Mouse (Mus musculus) hematopoietic stem cell, adult 5-6 weeks (primary cell): ENCODE results near the gene Fam20a. TPM values are rescaled to one million over a fixed set of nuclear protein-coding genes. Genes with fewer than 3 reads are reported as not detected.

Experiments
- ATAC-seq, 2 experiments: fragments of 125-278 bp in 1 of 2; replicated peaks in 1 of 2; 2 replicates each; pipeline ENCODE4 v1.8.0; 2016 to 2017; ENCODE audit warnings: inconsistent platforms in 2 of 2, mild to moderate bottlenecking in 2 of 2, moderate number of reproducible peaks in 2 of 2, low read depth in 1 of 2, moderate TSS enrichment in 1 of 2; ENCODE audit not compliant: low FRiP score in 2 of 2, poor library complexity in 2 of 2, severe bottlenecking in 2 of 2, insufficient read depth in 1 of 2, low TSS enrichment in 1 of 2
- total RNA-seq: library from RNA; stranded (forward); fragments of 172-1452, 232-1000 nt; gene quantifications from 2 replicates; pipeline ENCODE4 v1.2.3, GENCODE M21; 2017

Fam20a gene
- total RNA-seq, 1 experiment from 2014 or later = not detected

- ATAC-seq = no peak
Observed at GRCm38 (mm10) chr11:109719399-109719798, 2.7 kb downstream of the Fam20a start.

GRCm38 (mm10) chr11:109717966-109718895 is 3.8 kb downstream of the Fam20a start:
- ATAC-seq = no peak

DNA sequence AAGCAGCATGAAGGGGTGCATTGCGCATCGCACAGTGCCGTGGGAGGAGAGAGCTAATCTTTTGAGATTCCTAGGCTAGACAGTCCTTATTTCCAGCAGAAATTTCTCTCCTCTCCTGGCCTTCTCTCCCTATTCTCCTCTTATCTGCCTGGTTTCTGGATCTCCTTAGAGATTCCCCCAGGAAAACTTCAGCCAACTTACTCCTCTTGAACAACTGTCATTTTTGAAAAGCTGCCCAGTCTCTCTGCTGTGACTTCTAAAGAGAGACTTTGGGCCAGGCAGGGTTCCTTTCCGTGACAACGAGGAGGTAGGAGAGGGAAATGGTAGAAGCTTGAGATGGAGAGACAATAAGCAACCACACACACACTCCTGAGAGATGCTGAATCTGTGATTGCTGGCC is 4.6 kb downstream of the Fam20a start:
- no peak for ATAC-seq

- no peak for ATAC-seq
Observed at GRCm38 (mm10) chr11:109716981-109717380, 5.1 kb downstream of the Fam20a start.

DNA sequence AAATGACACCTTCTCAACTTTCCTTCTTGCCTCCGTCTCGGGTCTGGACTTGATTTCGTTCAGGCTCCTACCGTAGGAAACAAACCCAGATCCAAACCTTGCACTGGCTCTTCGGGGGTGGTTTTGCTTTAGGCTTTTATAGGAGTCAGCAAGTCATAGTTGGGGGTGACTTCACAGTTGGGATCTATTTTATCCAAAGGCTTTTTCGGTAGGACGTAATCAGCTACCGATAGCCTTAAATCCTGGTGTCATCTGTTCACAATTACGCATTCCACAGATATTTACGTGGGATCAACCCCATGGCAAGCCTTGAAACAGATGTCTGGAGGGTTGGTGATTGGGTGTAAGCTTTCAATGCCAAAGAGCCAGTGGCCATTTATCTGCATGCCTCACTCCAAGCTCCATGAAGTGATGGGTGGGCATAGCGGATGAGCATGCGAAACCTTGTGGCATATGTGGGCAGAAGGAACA is 6.7 kb downstream of the Fam20a start:
- ATAC-seq = no peak

DNA sequence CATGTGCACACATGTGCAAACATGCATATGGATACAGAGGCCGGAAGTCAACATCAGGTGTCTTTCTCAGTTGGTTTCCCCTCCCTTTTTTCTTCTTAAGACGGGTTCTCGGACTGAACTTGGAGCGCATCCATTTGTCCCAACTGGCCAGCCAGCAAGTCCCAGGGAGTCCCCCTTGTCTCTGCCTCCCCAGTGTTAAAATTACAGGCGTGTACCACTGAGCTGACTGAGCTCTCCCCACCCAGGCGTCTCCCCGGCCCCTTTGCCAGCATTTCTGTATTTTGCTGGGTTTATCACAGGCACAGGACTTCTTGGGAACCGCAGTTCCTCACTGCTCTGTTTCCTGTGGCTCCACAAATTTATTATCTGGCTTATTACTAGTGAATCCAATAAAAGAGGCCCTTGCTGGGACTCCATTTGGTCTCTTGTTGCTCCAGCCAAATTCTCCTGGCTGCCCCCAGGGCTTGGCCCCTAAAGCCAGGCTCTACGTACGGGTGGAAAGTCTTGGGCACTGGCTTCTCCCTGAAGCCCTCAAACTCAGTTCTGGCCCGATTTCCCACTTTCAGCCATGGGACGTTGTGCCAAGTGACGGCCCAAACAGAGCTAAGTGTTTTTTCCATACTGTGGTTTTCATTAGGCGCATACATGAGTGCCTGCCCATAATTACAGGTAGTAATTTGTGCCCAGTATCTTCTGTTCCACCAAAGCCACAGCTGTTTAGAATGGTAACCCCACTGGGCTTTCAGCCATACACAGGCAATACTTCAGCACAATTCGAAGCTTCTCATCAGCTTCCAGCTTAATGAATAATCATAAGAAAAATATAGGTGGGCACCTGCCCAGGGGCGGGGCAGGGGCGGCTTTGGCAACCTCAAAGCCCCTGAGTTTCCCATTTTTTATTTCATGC is 7.5 kb downstream of the Fam20a start:
- ATAC-seq = no peak

- ATAC-seq = no peak
Observed at GRCm38 (mm10) chr11:109709501-109709900, 12.6 kb downstream of the Fam20a start.

- no peak for ATAC-seq
Observed at GRCm38 (mm10) chr11:109708786-109709185, 13.3 kb downstream of the Fam20a start.

DNA sequence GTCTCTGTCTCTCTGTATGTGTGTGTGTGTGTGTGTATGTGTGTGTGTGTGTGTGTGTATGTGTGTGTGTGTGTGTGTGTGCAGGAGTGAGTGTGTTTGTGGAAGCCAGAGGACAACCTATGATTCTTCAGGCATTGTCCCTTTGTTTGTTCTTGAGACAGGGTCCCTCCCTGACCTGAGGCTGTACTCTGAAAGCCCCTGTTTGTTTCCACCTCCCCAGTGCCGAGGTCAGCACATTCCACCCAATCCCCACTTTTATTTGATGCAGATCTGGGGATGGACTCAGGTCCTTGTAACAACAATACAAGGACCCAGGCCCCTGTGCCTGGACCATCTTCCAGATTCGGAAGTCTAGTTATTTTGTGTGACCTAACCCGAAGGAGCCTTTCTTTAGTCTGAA is 14.6 kb downstream of the Fam20a start:
- no peak for ATAC-seq

DNA sequence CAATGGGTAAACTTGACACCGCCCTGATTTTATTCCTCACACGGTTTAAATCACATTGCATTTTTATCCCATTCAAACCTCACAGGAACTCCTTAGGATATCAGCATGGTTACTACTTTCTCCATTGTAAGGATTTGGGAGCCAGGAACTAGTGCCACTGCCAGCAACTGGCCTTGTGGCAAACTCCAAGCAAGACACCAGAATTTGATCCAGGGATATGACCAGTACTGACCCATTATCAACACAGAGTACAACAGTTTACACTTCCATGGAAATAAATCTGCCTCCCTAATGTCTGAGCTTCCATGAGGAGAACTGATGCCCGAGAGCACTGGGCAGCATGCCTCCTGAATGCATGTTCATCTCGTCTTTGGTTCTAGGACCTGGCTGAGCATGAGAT is 15.5 kb downstream of the Fam20a start:
- ATAC-seq = no peak

GRCm38 (mm10) chr11:109706055-109706412 is 16.0 kb downstream of the Fam20a start:
- ATAC-seq = no peak

DNA sequence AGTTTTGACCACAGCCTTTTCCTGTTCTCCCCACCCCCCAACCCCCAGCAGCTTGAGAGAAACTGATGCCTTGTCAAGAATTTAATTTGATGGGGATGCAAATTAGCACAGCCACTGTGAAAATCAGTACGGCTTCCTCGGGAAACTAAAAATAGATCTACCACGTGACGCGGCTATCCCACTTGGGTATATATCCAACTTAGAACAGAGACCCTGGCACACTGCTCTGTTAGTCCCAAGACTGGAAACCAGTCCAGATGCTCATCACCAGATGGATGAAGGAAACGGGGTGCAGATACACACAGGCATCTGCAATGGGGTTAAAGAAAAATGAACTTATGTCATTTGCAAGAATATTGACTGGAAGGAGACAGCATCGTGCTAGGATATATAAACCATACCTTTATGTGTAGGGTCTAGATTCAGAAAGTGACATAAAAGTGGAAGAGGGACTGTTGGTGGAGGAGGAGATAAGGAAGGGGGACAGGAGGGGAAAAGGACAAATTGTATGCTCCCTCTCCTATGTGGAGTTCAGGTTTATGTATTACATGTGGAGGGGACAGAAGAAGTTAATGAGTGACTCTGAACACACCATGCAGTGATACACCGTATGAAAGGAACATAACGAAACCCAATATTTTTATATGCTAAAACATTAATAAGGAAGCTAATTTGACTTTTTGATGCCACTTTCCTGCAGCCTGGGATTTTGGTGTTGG is 16.6 kb downstream of the Fam20a start:
- ATAC-seq = no peak

GRCm38 (mm10) chr11:109704311-109705205 is 17.5 kb downstream of the Fam20a start:
- no peak for ATAC-seq

- ATAC-seq = no peak
Observed at GRCm38 (mm10) chr11:109703845-109704244, 18.2 kb downstream of the Fam20a start.

DNA sequence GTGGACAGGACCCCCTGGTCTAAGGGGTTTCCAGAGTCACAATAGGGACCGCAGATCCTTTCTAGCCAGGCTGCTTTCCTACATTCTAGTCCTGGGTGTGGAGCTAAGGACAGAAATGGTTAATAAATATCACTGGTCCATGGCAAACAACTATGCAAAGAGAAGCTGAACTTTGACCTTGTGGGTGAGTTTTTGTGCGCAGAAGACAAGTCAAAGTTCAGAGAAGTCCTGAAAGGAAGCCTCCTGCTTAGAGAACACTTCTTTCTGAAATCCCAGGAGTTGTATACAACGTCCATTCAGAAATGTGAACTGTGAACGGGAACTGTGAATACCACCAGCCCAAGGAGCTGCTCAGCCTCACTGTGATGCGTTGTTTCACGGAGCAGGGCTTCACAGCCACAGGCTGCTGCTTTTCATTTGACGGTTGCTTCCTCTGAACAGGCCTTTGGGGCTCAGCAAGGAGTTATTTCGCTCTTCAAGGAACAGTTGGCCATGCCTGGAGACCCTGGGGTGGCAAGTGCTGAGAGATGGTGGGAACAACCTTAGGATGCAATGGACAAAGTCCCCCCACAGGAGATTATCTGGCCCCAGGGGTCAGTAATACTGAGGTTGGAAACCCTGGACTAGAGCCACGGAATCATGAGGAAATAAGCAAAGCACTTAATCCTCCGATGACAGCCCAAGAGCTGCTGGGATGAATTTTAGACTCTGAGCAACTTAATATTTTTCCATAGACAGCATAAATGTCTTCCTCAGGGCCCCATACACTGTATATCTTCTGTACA is 19.9 kb downstream of the Fam20a start:
- no peak for ATAC-seq

DNA sequence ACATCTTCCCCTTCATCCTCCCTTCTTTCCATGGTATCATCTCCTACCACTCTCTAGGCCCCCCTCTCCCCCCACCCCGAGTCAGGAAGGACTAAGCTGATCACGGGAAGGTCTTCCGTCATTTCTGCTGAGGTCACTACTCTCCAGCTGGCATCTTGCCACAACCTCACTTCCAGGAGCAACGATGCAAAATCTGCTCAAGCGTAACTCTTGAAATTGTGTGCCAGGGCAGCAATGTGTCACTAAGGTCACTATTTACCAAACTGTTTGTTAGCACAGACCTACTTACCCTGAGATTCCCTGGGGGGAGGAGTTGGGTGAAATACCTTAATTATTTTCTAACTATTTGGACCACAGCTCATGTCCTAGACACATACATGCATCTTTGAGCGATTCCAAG is 21.3 kb downstream of the Fam20a start:
- ATAC-seq = peak in 1 of 2 experiments; percentile 14; a peak in 1 of 4 replicates
